Mouse (Mus musculus) hindbrain, embryonic 13.5 days (tissue): ENCODE data around the gene Taar9. TPM values are rescaled to one million over a fixed set of nuclear protein-coding genes. Genes with fewer than 3 reads are reported as not detected.
A peak's percentile ranks its signal among the peaks of the same experiment; 100 is the strongest.
"Not testable (repeated sequence)": the region's sequence is repeated elsewhere in the genome, so short reads cannot be mapped to it uniquely, and the experiment has no call there.

ENCODE experiments used
- ATAC-seq: fragments of 200-750 bp; cut with Nextera tagmentation; 2 replicates; pipeline ENCODE4 v1.8.0; 2017; ENCODE audit warnings: moderate TSS enrichment; ENCODE audit not compliant: low FRiP score
- H3K27ac ChIP-seq: fragments of 300-500 bp; sonication (generic); 2 replicates; pipeline ENCODE4 v1.5.1; 2015; ENCODE audit warnings: inconsistent platforms, mild to moderate bottlenecking, moderate library complexity
- H3K27me3 ChIP-seq: fragments of 300-500 bp; sonication (generic); 2 replicates; pipeline ENCODE4 v1.6.1; 2015; ENCODE audit warnings: mild to moderate bottlenecking, inconsistent platforms
- H3K36me3 ChIP-seq: fragments of 300-500 bp; sonication (generic); 2 replicates; pipeline ENCODE4 v1.6.1; 2015; ENCODE audit warnings: mild to moderate bottlenecking, inconsistent platforms
- H3K4me1 ChIP-seq: fragments of 300-500 bp; sonication (generic); replicated peaks from 2 replicates; pipeline ENCODE4 v1.6.1; 2015; ENCODE audit warnings: inconsistent platforms
- H3K4me2 ChIP-seq: fragments of 300-500 bp; sonication (generic); 2 replicates; pipeline ENCODE4 v1.6.1; 2015; ENCODE audit warnings: inconsistent platforms, mild to moderate bottlenecking, moderate library complexity
- H3K4me3 ChIP-seq: fragments of 300-500 bp; sonication (generic); 2 replicates; pipeline ENCODE4 v1.5.1; 2015; ENCODE audit warnings: mild to moderate bottlenecking, inconsistent platforms
- H3K9ac ChIP-seq: fragments of 300-500 bp; sonication (generic); 2 replicates; pipeline ENCODE4 v1.6.1; 2015; ENCODE audit warnings: mild to moderate bottlenecking, inconsistent platforms
- H3K9me3 ChIP-seq: fragments of 300-500 bp; sonication (generic); 2 replicates; pipeline ENCODE4 v1.6.1; 2016; ENCODE audit warnings: inconsistent platforms
- WGBS: fragments of 180-500 bp; shearing (Covaris S2); methylation state at CpG from one replicate; pipeline ENCODE4 v1.1.7; 2015; 5-methylcytosine and 5-hydroxymethylcytosine counted together
- polyA plus RNA-seq: library from polyadenylated mRNA; unstranded; fragments of >200 nt; fragmentation: Nextera tagmentation; extraction: Ambion mirVana; gene quantifications from 2 replicates; pipeline ENCODE4 v1.2.1, GENCODE M21; 2015

Taar9 gene
- not detected in 2 replicates for polyA plus RNA-seq

DNA sequence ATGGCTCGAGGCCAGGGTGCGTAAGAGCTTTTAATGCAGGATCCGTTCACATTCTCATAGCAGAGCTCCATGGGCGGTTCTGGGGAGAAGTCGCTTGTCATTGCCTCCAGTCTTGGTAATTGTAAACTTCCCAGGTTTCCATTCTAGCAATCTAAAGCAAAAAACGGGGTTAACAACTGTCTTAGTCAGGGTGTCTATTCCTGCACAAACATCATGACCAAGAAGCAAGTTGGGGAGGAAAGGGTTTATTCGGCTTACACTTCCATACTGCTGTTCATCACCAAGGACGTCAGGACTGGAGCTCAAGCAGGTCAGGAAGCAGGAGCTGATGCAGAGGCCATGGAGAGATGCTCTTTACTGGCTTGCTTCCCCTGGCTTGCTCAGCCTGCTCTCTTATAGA, at the start of gene Taar9:
Gene Taar9 (minus strand): TSS at position 101 of the 400 bp plus-strand sequence.
- H3K9me3 ChIP-seq, H3K36me3 ChIP-seq, H3K9ac ChIP-seq, ATAC-seq, H3K4me1 ChIP-seq, H3K27ac ChIP-seq, H3K27me3 ChIP-seq, H3K4me2 ChIP-seq, H3K4me3 ChIP-seq: not testable (repeated sequence)
- 89% methylated on average over 8 of the region's 8 CpGs for WGBS

DNA sequence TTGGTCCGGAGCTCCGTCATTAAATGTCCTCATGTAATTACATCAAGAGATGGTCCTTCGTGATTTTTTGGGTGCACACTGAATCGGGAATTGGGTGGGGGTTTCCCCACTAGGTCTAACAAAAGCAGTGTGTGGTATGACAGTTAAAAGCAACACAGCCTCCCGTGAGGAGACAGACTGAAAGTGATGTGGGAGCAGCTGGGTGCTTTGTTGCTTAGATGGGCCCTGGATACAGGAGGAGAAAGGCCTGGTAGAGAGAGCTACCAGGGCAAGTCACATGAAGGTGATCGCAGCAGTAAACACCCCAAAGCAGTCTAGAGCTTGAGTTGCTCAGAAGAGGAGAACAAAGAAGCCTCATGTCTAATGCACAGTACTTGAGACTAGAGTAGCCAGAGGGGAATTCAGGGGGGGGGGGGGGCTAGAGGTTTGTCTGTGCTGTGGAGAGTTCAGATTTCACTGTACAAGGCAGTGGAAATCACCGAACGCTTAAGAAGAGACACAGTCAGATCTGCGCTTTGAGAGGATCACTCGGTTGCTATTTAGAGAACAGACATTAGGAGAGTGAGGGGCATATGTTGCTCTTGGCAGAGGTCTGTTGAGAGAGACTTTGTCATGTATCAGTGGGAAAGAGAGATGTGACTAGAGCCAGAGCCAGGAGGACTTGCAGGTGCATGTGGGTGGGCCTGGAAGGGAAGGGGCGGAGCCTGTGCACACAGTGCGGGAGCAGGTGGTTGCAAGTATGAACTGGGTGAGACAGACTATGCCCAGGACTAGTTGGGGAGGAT, 49.3 kb upstream of the Taar9 start:
- no peak overlapping the region for H3K9ac ChIP-seq
- H3K9me3 ChIP-seq: no peaks in the 10 kb centered on the region
- H3K27ac ChIP-seq: no peak overlapping the region
- no peak overlapping the region for H3K4me3 ChIP-seq
- H3K4me1 ChIP-seq: 0 out of 2 replicates have a peak, but pooled peaks cover 4% of the 10 kb centered on the region
- ATAC-seq: 0 out of 2 replicates have a peak, but pooled peaks have one; percentile 49
- H3K36me3 ChIP-seq: peaks cover 55% of the 10 kb centered on the region
- 94% methylated on average over 12 of the region's 12 CpGs for WGBS
- no peak overlapping the region for H3K4me2 ChIP-seq
- no peaks in the 10 kb centered on the region for H3K27me3 ChIP-seq

DNA sequence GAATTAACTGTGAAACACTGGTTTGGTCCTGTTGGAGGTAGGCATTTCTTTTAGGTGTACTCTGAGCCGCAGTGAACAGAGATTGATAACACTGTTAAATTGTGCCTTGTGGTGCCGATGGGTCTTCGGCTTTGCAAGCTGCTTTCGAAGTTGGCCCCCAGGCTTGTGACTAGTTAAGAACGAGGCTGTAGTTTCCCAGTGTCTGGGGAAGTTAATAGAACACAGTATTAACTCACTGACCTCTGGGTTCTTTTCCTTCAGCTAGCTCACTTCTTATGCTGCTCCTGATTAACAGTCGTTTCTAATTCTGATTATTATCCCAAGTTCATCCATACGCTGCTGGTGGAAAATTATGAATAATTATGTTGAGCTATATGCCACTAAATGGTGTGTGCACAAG, 40.8 kb upstream of the Taar9 start:
- H3K27ac ChIP-seq: no peak overlapping the region
- H3K9ac ChIP-seq: peak overlapping the region; percentile 92; the same call in 1 of the 2 replicates
- H3K4me3 ChIP-seq: peak overlapping the region; percentile 85
- no peak for ATAC-seq
- H3K9me3 ChIP-seq: no peaks in the 10 kb centered on the region
- H3K36me3 ChIP-seq: peaks cover 7% of the 10 kb centered on the region
- H3K4me1 ChIP-seq: peaks cover 32% of the 10 kb centered on the region
- WGBS: 35% methylated on average over 7 of the region's 7 CpGs
- H3K4me2 ChIP-seq: peak overlapping the region; percentile 65
- H3K27me3 ChIP-seq: no peaks in the 10 kb centered on the region

- peak within 1 kb of the TSS; percentile 65 for H3K4me2 ChIP-seq
- H3K4me3 ChIP-seq: peak within 1 kb of the TSS; percentile 85
- H3K4me1 ChIP-seq: peaks cover 32% of the 10 kb centered on the region
- peak within 1 kb of the TSS; percentile 92 for H3K9ac ChIP-seq
- H3K27ac ChIP-seq: peak within 1 kb of the TSS; percentile 85
- H3K27me3 ChIP-seq: no peaks in the 10 kb centered on the region
- no peaks in the 10 kb centered on the region for H3K9me3 ChIP-seq
- peak; percentile 98 for ATAC-seq
- H3K36me3 ChIP-seq: peaks cover 6% of the 10 kb centered on the region; the same call in 1 of the 2 replicates
- under 1% methylated on average over 45 of the region's 45 CpGs for WGBS
Measured at GRCm38 (mm10) chr10:24149135-24149781, 39.9 kb upstream of the Taar9 start, which contains the start of gene Stx7. Stx7 (plus strand) TSS chr10:24149302.

- Histone ChIP-seq H3K27me3 (no peaks in the 10 kb centered on the region), H3K4me3 (no peak overlapping the region), H3K9me3 (no peaks in the 10 kb centered on the region), H3K9ac (no peak overlapping the region), H3K27ac (no peak overlapping the region), H3K4me1 (no peaks in the 10 kb centered on the region), H3K36me3 (no peaks in the 10 kb centered on the region), H3K4me2 (no peak overlapping the region)
- ATAC-seq: no peak
- 93% methylated on average over 3 of the region's 3 CpGs for WGBS
Measured at GRCm38 (mm10) chr10:24142735-24143134, 33.4 kb upstream of the Taar9 start.

GRCm38 (mm10) chr10:24138623-24139261, 29.4 kb upstream of the Taar9 start:
- no peak overlapping the region for H3K9ac ChIP-seq
- no peaks in the 10 kb centered on the region for H3K27me3 ChIP-seq
- no peaks in the 10 kb centered on the region for H3K36me3 ChIP-seq
- no peaks in the 10 kb centered on the region for H3K9me3 ChIP-seq
- no peaks in the 10 kb centered on the region for H3K4me1 ChIP-seq
- H3K27ac ChIP-seq: no peak overlapping the region
- no peak overlapping the region for H3K4me3 ChIP-seq
- WGBS: 80% methylated on average over 2 of the region's 2 CpGs
- no peak overlapping the region for H3K4me2 ChIP-seq
- ATAC-seq: no peak

- no peak overlapping the region for H3K9ac ChIP-seq
- H3K27ac ChIP-seq: no peak overlapping the region
- no peak overlapping the region for H3K4me3 ChIP-seq
- no peaks in the 10 kb centered on the region for H3K27me3 ChIP-seq
- no peak overlapping the region for H3K4me2 ChIP-seq
- H3K9me3 ChIP-seq: no peaks in the 10 kb centered on the region
- ATAC-seq: no peak
- 63% methylated on average over 7 of the region's 7 CpGs for WGBS
- H3K4me1 ChIP-seq: no peaks in the 10 kb centered on the region
- H3K36me3 ChIP-seq: no peaks in the 10 kb centered on the region
Measured at GRCm38 (mm10) chr10:24134071-24134645, 24.8 kb upstream of the Taar9 start.

GRCm38 (mm10) chr10:24133132-24133531, 23.8 kb upstream of the Taar9 start:
- Histone ChIP-seq H3K27me3 (no peaks in the 10 kb centered on the region), H3K4me1 (no peaks in the 10 kb centered on the region), H3K4me3 (no peak overlapping the region), H3K9ac (no peak overlapping the region), H3K27ac (no peak overlapping the region), H3K36me3 (no peaks in the 10 kb centered on the region), H3K9me3 (no peaks in the 10 kb centered on the region), H3K4me2 (no peak overlapping the region)
- WGBS: 67% methylated on average over 2 of the region's 2 CpGs
- no peak for ATAC-seq

GRCm38 (mm10) chr10:24132273-24132672, 22.9 kb upstream of the Taar9 start:
- Histone ChIP-seq H3K9me3 (no peaks in the 10 kb centered on the region), H3K9ac (no peak overlapping the region), H3K27ac (no peak overlapping the region), H3K36me3 (no peaks in the 10 kb centered on the region), H3K4me1 (no peaks in the 10 kb centered on the region), H3K27me3 (no peaks in the 10 kb centered on the region), H3K4me2 (no peak overlapping the region), H3K4me3 (no peak overlapping the region)
- ATAC-seq: no peak
- WGBS: 10% methylated on average over 5 of the region's 5 CpGs

DNA sequence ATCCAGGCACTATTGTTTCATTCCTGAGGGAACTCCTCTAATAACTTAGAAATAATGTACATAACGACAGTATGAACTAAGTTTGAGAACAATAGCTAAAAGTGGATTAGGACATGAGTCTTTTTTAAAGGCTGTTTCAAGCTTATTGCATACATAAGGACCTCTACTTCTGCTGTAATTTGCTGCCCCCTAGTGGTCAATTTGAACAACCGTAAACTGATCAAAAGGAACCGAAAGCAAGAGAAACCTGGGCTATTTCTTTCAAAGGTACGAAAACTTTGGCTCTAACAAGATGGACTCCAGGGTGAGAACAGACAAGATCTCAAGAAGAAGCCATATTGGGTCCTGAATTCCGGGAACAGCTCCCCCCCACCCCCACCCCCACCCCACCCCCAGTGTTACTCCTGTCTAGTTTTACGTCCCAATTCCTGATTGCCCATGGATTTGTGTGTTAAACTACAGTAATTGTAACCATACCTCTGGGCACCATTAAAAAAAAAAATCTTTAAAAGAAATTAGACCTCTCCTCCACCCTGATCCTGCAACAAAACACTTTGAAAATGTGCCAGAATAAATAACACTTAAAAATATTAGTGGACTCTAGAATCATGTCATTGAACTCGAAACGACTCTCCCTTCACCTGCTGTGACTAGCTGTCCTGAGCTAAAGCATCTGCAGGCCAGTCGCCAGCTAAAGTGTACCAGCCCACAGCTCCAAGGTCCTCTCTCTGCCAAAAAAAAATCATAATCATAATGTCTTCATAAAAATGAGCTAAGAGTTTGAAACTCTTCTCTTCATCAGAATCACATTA, 22.3 kb upstream of the Taar9 start:
- no peaks in the 10 kb centered on the region for H3K9me3 ChIP-seq
- WGBS: 25% methylated on average over 9 of the region's 9 CpGs
- ATAC-seq: peak; percentile 82
- no peak overlapping the region for H3K27ac ChIP-seq
- H3K27me3 ChIP-seq: no peaks in the 10 kb centered on the region
- H3K9ac ChIP-seq: no peak overlapping the region
- H3K4me3 ChIP-seq: no peak overlapping the region
- H3K4me2 ChIP-seq: no peak overlapping the region
- H3K36me3 ChIP-seq: no peaks in the 10 kb centered on the region
- H3K4me1 ChIP-seq: no peaks in the 10 kb centered on the region

DNA sequence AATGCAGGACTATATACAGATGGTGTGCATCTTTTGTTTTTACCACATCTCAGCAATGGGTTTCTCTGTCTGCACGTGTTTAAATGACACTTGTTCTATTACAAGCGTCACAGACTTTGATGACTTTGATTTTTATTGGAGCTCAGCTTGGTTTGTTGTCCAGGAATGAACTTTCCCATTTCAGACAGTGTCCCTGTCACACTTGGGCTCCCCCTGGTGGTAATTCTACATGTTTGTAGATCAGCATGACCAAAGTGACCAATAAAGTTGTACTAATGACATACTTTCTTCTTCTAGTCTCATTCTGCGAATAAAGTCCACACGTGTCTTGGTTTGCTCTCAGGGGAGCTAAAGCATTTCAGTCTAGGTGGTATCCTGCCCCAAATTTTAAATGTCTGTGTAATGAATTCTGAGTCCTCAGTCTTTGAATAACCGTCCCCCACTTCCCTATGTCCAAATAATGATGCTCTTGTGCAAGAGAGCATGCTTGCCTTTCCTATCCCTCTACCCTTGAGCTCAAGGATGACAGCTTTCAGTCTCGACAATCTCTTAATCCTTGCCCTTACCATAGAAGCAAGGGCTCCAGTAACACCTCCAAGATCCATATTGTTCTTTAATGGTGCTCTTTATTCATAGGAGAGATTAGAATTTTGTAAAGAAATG, 1.9 kb upstream of the Taar9 start:
- Histone ChIP-seq H3K36me3 (no peaks in the 10 kb centered on the region), H3K4me1 (no peaks in the 10 kb centered on the region), H3K27me3 (no peaks in the 10 kb centered on the region), H3K9ac (no peak overlapping the region), H3K9me3 (0 out of 2 replicates have a peak, but pooled peaks cover 4% of the 10 kb centered on the region), H3K4me3 (no peak overlapping the region), H3K4me2 (no peak overlapping the region), H3K27ac (no peak overlapping the region)
- 57% methylated on average over 6 of the region's 6 CpGs for WGBS
- ATAC-seq: no peak
